Mouse (Mus musculus): ENCODE results near the gene Scn2a.

- TF ChIP-seq CTCF (IDR thresholded peaks at IDR 0.05; ENCODE audit: low read depth, low read length) (no peak), POLR2A (IDR thresholded peaks at IDR 0.05; ENCODE audit: borderline replicate concordance, low read depth, low read length) (no peak)
Measured at GRCm38 (mm10) chr2:65621838-65622237, 1.3 kb downstream of the Scn2a start.
